Mouse (Mus musculus): ENCODE data around the gene Kynu. TPM values are rescaled to one million over a fixed set of nuclear protein-coding genes. Genes with fewer than 3 reads are reported as not detected.

The Kynu gene
- polyA plus RNA-seq, 1 experiment from 2014 or later: 0.12 TPM

Other genes with a start within 250 kb of the Kynu start
- gene Arhgap15, start 193.5 kb downstream of the Kynu start, polyA plus RNA-seq (2015; fragmentation: Nextera tagmentation; extraction: Ambion mirVana): 0.53 and 0.68 TPM in 2 replicates

All from forebrain, embryonic 13.5 days (tissue).